ENCODE assay signal across 19 mouse cellular contexts in the genomic region with DNA sequence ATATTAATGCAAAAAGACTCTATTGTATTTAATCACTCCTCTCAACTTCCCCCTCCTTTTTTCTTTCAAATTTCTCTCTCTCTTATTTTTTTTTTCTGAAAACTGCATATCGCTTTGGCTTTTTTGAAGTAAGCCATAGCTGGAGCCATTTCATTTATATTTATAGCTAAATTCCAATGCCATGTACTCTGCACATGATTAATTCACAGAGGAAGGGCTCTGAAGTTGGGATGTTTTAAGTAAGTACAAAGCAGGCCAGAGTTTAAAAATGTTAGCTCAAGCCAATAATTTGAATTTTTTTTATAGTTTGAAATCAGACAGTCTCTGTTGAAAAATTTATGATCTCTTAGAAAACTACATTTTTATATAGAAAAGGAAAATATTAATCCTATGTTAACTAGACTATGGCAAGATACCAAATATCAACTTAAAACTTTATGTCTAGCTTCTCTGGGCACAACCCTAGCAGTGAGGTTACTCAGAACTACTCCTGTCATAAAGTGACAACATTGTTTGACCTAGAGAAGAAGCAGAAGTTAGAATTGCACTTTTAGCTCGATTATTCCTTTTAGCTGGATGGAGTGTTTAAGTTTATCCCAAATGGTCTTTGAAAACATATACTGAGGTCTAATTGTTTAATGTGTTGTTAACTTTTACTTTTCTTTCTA.
"Had no signal": no experiment of that assay in that cellular context is flagged by ENCODE, and none has a peak within 500 bp of the region (broad histone marks: within the 10 kb centered on the region; RNA-seq: fewer than 3 reads in every experiment).

No protein-coding gene starts in this region.

- H3K9me3 ChIP-seq: limb, embryonic 12.5 days; limb, embryonic 15.5 days had no signal

- H3K27me3 ChIP-seq: limb, embryonic 12.5 days; limb, embryonic 15.5 days had no signal

- H3K4me2 ChIP-seq: limb, embryonic 12.5 days; limb, embryonic 15.5 days; liver, embryonic 11.5 days; midbrain, embryonic 11.5 days had no signal

- H3K36me3 ChIP-seq: limb, embryonic 12.5 days; limb, embryonic 15.5 days had no signal

- H3K4me3 ChIP-seq: limb, embryonic 12.5 days; limb, embryonic 15.5 days had no signal

- DNase-seq: kidney, adult 2 months; kidney, postnatal 10 days; kidney, postnatal 4 days; left cerebral cortex, postnatal 4 days; liver, postnatal 0 days; lung, postnatal 14 days; lung, postnatal 4 days; midbrain, embryonic 14.5 days; right cerebral cortex, adult 18-20 months; right cerebral cortex, postnatal 14 days; right cerebral cortex, postnatal 4 days; thymus, adult 2 months; thymus, postnatal 14 days; thymus, postnatal 4 days had no signal

- ATAC-seq: liver, postnatal 0 days had no signal

- H3K27ac ChIP-seq: limb, embryonic 12.5 days; limb, embryonic 15.5 days; liver, embryonic 14.5 days had no signal

- H3K9ac ChIP-seq: limb, embryonic 12.5 days; limb, embryonic 15.5 days; liver, embryonic 14.5 days; liver, postnatal 0 days had no signal
